Mouse (Mus musculus): Measurements from ENCODE around the gene Hykk. TPM values are rescaled to one million over a fixed set of nuclear protein-coding genes. Genes with fewer than 3 reads are reported as not detected.

The Hykk gene
- polyA plus RNA-seq, 1 experiment from 2014 or later: 0.27 TPM

DNA sequence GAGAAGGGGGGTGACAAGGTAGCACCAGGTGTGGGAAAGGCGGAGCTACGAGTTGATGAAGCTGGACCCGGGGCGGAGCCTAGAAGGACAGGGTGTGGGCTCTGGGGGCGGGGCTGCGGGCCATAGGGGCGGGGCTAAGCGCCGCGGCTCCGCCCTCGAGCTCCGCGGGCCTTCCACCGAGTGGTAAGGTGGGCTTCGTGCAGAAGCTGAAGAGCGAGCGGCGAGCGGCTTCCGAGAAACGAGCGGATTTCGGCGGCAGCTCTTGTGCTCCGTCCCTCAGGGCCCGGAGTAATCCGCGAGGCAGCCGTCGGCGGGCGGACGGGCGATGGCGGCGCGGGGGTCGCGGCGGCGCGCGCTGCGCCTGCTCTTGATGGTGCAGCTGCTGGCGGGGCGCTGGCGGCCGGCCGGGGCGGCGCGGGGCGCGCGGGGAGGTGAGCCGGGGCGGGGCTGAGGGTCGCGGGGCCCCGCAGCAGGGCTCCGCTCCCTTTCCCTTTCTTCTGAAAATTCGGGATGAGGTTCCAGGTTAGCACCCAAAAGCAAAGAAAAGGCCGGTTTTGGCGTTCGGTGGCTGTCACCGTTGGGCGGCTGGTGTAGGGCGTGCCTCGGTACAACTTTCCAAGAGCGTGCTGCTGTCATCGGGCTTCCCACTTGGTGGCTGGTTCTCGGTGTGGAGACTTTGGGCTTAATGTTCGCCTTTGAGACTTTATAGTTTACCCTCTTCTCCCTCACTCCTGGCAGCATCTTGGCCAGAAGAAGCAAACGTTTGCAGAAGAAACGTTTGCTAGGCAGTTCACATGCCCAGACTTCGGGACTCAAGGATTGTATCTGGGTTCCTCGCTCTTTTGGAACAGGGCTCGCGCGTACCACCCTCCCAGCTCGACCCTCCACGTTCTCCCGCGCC is 64.5 kb downstream of the Hykk start:
- in situ Hi-C loops (cut with MboI; ENCODE audit: low pct_unique_long_range_greater_than_20kb): no loop called here
- DNase-seq (ENCODE audit: low read depth, low spot score): no peak
- ChIA-PET CTCF (no interaction called here), POLR2A (no interaction called here)
- TF ChIP-seq CTCF (IDR thresholded peaks at IDR 0.05): no peak
- H3K27me3 ChIP-seq: peaks cover 65% of the 10 kb centered on the region
- no peak for ATAC-seq

DNA sequence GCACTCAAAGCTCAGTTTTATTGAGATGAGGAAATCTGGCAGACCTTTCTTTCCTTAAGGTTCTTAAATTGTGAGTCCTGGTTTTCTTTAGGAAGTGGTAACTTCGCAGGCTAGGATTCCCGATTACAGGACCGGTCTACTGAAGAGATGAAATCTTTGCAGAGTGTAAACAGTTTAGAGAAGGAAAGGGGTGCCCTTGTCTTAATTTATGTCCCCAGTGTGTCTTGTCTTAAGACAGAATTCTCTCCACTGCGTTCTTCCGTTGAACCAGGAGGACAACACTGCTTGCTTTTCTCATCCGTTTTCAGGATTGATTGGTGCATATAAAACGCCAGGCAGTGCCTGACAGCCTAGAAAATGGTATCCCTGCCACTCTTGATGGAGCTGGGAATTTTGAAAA is 65.3 kb downstream of the Hykk start:
- no peak for DNase-seq (ENCODE audit: low read depth, low spot score)
- peaks cover 57% of the 10 kb centered on the region for H3K27me3 ChIP-seq
- CTCF ChIA-PET: no interaction called here

DNA sequence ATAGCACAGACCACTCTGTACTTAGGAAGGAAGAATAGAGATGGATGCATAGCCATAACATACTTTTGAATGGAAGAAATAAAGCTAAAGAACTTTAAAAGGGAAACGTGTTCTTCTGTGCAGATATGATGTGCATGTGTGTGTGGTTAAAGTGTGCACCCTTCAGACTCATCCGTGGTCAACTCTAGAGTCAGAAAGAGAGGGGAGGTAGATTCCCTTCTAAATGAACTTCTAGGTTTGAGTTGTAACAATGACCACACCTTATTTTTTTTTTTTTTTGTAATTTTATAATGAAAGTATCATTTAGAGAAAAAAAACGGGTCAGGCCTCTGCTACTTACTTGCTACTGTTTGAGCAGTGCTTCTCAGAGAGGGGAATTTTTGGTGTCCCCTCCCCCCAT is 73.3 kb downstream of the Hykk start:
- DNase-seq (ENCODE audit: low read depth, low spot score) (no peak), ATAC-seq (no peak)
- ChIA-PET POLR2A (no interaction called here), CTCF (interaction anchor here (0.8 kb wide), 1 partner anchor 18 kb away, joined by 3 read pairs; no protein-coding TSS in a partner anchor)
- no peak for TF ChIP-seq CTCF (IDR thresholded peaks at IDR 0.05)
- H3K27me3 ChIP-seq: peaks cover 34% of the 10 kb centered on the region
- in situ Hi-C loops (cut with MboI; ENCODE audit: low pct_unique_long_range_greater_than_20kb): no loop called here

More for the DNA sequence above, 65.3 kb downstream of the Hykk start:
- ATAC-seq: no peak
- in situ Hi-C loops (cut with MboI; ENCODE audit: low pct_unique_long_range_greater_than_20kb): no loop called here
- POLR2A ChIA-PET: no interaction called here
- TF ChIP-seq CTCF (IDR thresholded peaks at IDR 0.05): no peak

DNA sequence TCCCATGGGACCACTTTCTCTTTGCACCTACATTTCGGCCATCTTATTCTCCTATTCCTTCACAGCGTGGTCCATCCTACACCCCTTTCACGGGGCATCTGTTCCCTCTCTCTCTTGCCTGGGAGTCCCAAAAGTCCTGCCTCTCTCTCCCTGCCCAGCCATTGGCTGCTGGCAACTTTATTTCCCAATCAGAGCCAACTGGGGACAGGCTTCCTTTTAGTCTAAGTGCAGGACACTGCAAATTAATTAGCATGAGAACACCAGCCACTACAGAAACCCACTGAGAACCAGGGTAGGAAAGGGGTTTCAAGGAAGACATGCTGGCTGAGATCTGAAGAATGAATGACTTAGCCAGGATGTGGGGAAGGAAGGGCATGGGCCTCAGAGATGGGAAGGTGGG is 77.3 kb downstream of the Hykk start:
- in situ Hi-C loops (cut with MboI; ENCODE audit: low pct_unique_long_range_greater_than_20kb): no loop called here
- ATAC-seq (no peak), DNase-seq (ENCODE audit: low read depth, low spot score) (no peak)
- H3K27me3 ChIP-seq: peaks cover 36% of the 10 kb centered on the region
- CTCF ChIA-PET: no interaction called here
- POLR2A ChIA-PET: no interaction called here
- TF ChIP-seq CTCF (IDR thresholded peaks at IDR 0.05): no peak

DNA sequence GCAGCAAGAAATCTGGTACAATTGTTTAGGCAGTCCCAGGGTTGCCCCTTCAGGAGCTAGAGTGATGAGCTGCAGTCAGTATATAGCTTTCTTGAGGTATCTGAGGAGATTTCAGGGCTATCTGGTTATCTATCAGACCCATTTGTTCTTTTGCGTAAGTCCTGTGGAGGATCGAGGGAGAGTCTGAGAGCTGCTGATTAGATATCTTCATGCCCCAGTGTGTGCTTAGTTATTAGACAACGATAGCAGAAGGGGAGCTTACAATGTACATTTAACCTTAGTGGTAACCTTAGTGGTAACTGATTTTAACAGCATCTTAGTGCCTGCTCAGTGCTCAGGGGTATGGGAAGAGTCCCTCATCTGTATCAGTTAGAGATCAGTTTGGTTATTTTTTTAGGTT is 78.6 kb downstream of the Hykk start:
- ChIA-PET CTCF (no interaction called here), POLR2A (no interaction called here)
- TF ChIP-seq CTCF (IDR thresholded peaks at IDR 0.05): no peak
- in situ Hi-C loops (cut with MboI; ENCODE audit: low pct_unique_long_range_greater_than_20kb): no loop called here
- no peak for DNase-seq (ENCODE audit: low read depth, low spot score)
- H3K27me3 ChIP-seq: peaks cover 39% of the 10 kb centered on the region
- ATAC-seq: no peak

Other genes starting within 250 kb of the Hykk start
- gene Dnaja4, start 218.4 kb upstream of the Hykk start, polyA plus RNA-seq (2021): 19.6 TPM
- gene Wdr61, start 182.8 kb upstream of the Hykk start, polyA plus RNA-seq (2021): 90.0 TPM
- gene Crabp1, start 152.5 kb upstream of the Hykk start, polyA plus RNA-seq (2021): not detected
- 41.8 TPM for gene Ireb2, start 53.5 kb upstream of the Hykk start, polyA plus RNA-seq (2021)
- 243 TPM for gene Psma4, start 33.5 kb downstream of the Hykk start, polyA plus RNA-seq (2021)
- 0.65 TPM for gene AY074887, start 33.7 kb downstream of the Hykk start, polyA plus RNA-seq (2021)
- gene Chrna5, start 63.6 kb downstream of the Hykk start, polyA plus RNA-seq (2021): 0.06 TPM
- gene Chrna3, start 109.3 kb downstream of the Hykk start, polyA plus RNA-seq (2021): 0.03 TPM
- gene Chrnb4, start 131.5 kb downstream of the Hykk start, polyA plus RNA-seq (2021): 0.05 TPM
- 33.9 TPM for gene Ube2q2, start 231.6 kb downstream of the Hykk start, polyA plus RNA-seq (2021)

All from Patski (cell line).